Mouse (Mus musculus): Measurements from ENCODE around the gene Bcar3.

DNA sequence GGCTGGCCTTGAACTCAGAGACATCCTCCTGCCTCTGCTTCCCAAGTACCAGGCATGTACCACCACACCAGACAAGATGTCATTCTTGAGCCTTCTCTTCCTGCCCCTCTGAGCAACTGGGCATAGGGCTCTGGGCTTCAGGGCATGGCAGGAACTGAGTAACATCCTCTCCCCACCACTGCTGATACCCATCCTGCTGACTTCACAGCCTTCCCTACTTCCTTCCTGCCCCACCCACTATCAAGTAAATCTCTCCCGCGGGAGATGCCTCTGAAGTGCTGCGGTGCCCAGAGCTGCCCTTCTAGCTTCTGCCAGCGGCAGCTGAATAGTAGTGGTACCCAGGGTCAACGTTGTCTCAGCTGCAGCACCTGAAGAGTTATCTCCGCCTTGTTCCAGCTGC, 84.7 kb downstream of the Bcar3 start:
- no peak for TF ChIP-seq POLR2A (IDR thresholded peaks at IDR 0.05; ENCODE audit: low read depth, low read length)
- TF ChIP-seq CTCF (IDR thresholded peaks at IDR 0.05; ENCODE audit: extremely low read depth, insufficient read length, insufficient replicate concordance, low read depth, low read length): no peak

Measured in small intestine, adult 2 months (tissue).